Mouse (Mus musculus) intestine, postnatal 0 days (tissue): ENCODE measurements around the gene Rapgef4. TPM values are rescaled to one million over a fixed set of nuclear protein-coding genes. Genes with fewer than 3 reads are reported as not detected.

Experiments used
- ATAC-seq: fragments of 200-750 bp; cut with Nextera tagmentation; 2 replicates; pipeline ENCODE4 v1.8.0; 2017; ENCODE audit warnings: mild to moderate bottlenecking, moderate TSS enrichment, moderate library complexity
- H3K27ac ChIP-seq: fragments of 300-500 bp; sonication (generic); 2 replicates; pipeline ENCODE4 v1.5.1; 2014; ENCODE audit warnings: mild to moderate bottlenecking, low read depth, low read length, moderate library complexity
- H3K27me3 ChIP-seq: fragments of 300-500 bp; sonication (generic); replicated peaks from 2 replicates; pipeline ENCODE4 v1.6.1; 2014; ENCODE audit warnings: low read length, mixed read lengths; ENCODE audit not compliant: control insufficient read depth, insufficient read depth
- H3K36me3 ChIP-seq: fragments of 300-500 bp; sonication (generic); 2 replicates; pipeline ENCODE4 v1.6.1; 2014; ENCODE audit warnings: mild to moderate bottlenecking, moderate library complexity; ENCODE audit not compliant: control insufficient read depth, insufficient read depth
- H3K4me1 ChIP-seq: fragments of 300-500 bp; sonication (generic); replicated peaks from 2 replicates; pipeline ENCODE4 v1.6.1; 2014; ENCODE audit warnings: antibody characterized with exemption, low read length, mixed read lengths; ENCODE audit not compliant: control insufficient read depth, insufficient read depth
- H3K4me2 ChIP-seq: fragments of 300-500 bp; sonication (generic); replicated peaks from 2 replicates; pipeline ENCODE4 v1.6.1; 2014; ENCODE audit warnings: low read depth, mild to moderate bottlenecking, moderate library complexity
- H3K4me3 ChIP-seq: fragments of 300-500 bp; sonication (generic); 2 replicates; pipeline ENCODE4 v1.5.1; 2014; ENCODE audit warnings: low read depth, low read length
- H3K9ac ChIP-seq: fragments of 300-500 bp; sonication (generic); 2 replicates; pipeline ENCODE4 v1.6.1; 2014; ENCODE audit warnings: mild to moderate bottlenecking, low read depth, low read length
- H3K9me3 ChIP-seq: fragments of 300-500 bp; sonication (generic); 2 replicates; pipeline ENCODE4 v1.6.1; 2016; ENCODE audit warnings: mixed run types; ENCODE audit not compliant: control insufficient read depth
- CTCF ChIP-seq: sonication (generic); IDR thresholded peaks from 2 replicates; pipeline ENCODE4 v1.5.1; 2016; ENCODE audit warnings: low read depth, mild to moderate bottlenecking, control low read depth, antibody characterized with exemption, moderate library complexity
- WGBS: fragments of 180-500 bp; shearing (Covaris S2); extraction: QIAGEN DNeasy Blood & Tissue Kit; methylation state at CpG from one replicate; pipeline ENCODE4 v1.1.7; 2014; 5-methylcytosine and 5-hydroxymethylcytosine counted together
- polyA plus RNA-seq: library from polyadenylated mRNA; unstranded; fragments of >200 nt; fragmentation: Nextera tagmentation; extraction: Ambion mirVana; gene quantifications from 2 replicates; pipeline ENCODE4 v1.2.1, GENCODE M21; 2015

Rapgef4 gene
- polyA plus RNA-seq, 1 experiment from 2014 or later = 2.7 TPM

DNA sequence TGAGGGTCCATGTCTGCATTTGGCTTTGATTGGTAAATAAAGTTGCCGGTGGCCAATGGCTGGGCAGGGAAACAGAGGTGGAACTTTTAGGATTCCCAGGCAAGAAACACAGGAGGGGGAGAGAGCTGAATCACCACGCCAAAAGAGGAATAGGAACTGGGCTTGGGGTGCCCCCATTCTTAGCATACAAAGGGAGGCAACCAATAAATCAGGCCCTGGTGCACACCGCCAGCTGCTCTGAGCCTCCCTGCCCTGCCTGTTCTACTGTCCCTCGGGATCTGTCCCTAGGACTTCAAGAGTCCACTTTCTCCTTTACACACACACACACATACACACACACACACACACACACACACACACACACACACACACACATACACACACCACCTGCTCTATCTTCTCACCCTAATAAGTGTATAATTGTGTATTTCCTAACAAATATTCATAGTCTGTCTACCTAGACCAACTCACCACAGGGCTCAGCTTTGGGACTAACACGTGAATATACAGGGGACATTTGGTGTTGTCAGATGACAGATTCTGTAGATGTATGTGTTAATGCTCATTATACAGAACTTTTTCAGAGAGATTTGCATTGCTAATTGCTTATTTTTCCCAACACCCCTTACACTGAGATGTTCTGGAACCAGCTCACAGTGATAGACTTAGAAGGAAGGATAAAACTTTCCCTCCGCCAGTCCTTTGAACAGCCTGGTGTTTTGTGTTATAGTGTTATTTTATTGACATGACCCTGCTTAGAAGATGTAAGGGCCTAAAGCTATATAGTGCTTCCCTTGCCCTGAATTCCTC, 196.4 kb downstream of the Rapgef4 start:
- 70% methylated on average over 6 of the region's 6 CpGs for WGBS
- H3K27me3 ChIP-seq = no peaks in the 10 kb centered on the region
- no peaks in the 10 kb centered on the region for H3K4me1 ChIP-seq
- H3K4me2 ChIP-seq = no peak overlapping the region
- ATAC-seq = no peak
- TF ChIP-seq CTCF = no peak
- H3K27ac ChIP-seq = no peak overlapping the region
- no peaks in the 10 kb centered on the region for H3K9me3 ChIP-seq
- H3K4me3 ChIP-seq = no peak overlapping the region
- H3K36me3 ChIP-seq = no peaks in the 10 kb centered on the region
- no peak overlapping the region for H3K9ac ChIP-seq

DNA sequence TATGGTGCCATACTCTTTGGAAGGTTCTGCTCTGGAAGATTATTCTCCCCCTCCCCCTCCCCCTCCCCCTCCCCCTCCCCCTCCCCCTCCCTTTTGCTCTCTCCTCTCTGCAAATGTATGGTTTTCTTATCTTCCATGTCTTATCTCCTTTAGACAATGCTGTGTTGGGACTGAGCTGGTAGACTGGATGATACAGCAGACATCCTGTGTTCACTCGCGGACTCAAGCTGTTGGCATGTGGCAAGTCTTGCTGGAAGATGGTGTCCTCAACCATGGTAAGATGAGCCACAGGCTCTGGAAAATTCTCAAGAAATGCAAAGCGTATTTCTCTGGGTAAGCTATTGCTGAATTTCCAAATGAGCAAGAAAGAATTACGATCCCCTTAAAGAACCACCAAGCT, 197.0 kb downstream of the Rapgef4 start:
- no peak overlapping the region for H3K27ac ChIP-seq
- no peaks in the 10 kb centered on the region for H3K4me1 ChIP-seq
- no peak for TF ChIP-seq CTCF
- H3K4me3 ChIP-seq = no peak overlapping the region
- ATAC-seq = no peak
- no peaks in the 10 kb centered on the region for H3K9me3 ChIP-seq
- H3K27me3 ChIP-seq = no peaks in the 10 kb centered on the region
- 86% methylated on average over 4 of the region's 4 CpGs for WGBS
- no peak overlapping the region for H3K4me2 ChIP-seq
- no peak overlapping the region for H3K9ac ChIP-seq
- no peaks in the 10 kb centered on the region for H3K36me3 ChIP-seq

DNA sequence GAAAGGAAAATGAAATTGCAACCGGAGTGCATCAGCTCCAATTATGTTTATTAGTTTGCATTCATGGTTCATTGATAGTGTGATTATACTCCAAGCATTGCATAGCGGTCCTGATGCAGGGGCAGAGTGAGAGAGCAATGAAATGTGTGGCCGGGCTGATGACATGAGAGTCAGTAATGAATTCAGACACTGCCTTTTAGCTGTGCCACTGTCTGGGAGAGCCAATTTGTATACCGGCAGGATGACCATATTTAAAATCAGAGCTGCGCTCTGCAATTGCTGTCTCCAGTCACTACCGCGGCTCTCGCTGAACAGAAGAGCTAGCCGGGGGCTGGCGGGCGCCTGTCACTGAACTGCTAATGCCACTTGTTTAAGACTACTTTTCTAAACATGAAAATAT, 197.5 kb downstream of the Rapgef4 start:
- Histone ChIP-seq H3K4me2 (no peak overlapping the region), H3K9ac (no peak overlapping the region), H3K27ac (no peak overlapping the region), H3K4me3 (no peak overlapping the region), H3K36me3 (no peaks in the 10 kb centered on the region), H3K9me3 (no peaks in the 10 kb centered on the region), H3K4me1 (no peaks in the 10 kb centered on the region), H3K27me3 (no peaks in the 10 kb centered on the region)
- WGBS = 92% methylated on average over 11 of the region's 11 CpGs
- ATAC-seq = no peak
- TF ChIP-seq CTCF = no peak

GRCm38 (mm10) chr2:72179600-72180301, 198.7 kb downstream of the Rapgef4 start:
- Histone ChIP-seq H3K4me3 (no peak overlapping the region), H3K4me2 (no peak overlapping the region), H3K36me3 (no peaks in the 10 kb centered on the region), H3K4me1 (no peaks in the 10 kb centered on the region), H3K9ac (no peak overlapping the region), H3K9me3 (no peaks in the 10 kb centered on the region), H3K27ac (no peak overlapping the region), H3K27me3 (no peaks in the 10 kb centered on the region)
- peak; percentile 95 for ATAC-seq
- no peak for TF ChIP-seq CTCF
- 62% methylated on average over 15 of the region's 15 CpGs for WGBS

DNA sequence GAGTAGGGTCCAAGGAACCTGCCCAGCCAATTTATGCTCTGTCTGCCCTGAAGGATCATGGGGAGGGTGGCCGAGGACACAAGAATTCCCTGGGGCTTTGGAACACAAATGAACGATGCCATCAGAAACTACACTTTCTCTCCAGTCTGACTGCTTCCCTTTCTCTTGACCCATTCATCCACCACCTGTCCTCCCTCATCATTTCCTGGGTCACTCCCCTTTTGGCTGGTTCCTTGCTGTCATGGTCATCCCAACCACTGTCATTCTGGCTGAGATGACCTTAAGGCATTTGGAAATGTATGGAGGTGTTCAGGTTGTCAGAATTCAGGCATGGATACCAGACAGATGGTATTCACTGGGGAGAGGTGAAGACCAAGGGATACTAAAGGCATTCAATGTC, 200.4 kb downstream of the Rapgef4 start:
- TF ChIP-seq CTCF = no peak
- Histone ChIP-seq H3K9ac (no peak overlapping the region), H3K4me1 (no peaks in the 10 kb centered on the region), H3K27ac (no peak overlapping the region), H3K36me3 (no peaks in the 10 kb centered on the region), H3K9me3 (no peaks in the 10 kb centered on the region), H3K4me3 (no peak overlapping the region), H3K27me3 (no peaks in the 10 kb centered on the region), H3K4me2 (no peak overlapping the region)
- 80% methylated on average over 2 of the region's 2 CpGs for WGBS
- no peak for ATAC-seq

- no peak overlapping the region for H3K4me3 ChIP-seq
- no peak for TF ChIP-seq CTCF
- no peak for ATAC-seq
- H3K9ac ChIP-seq = no peak overlapping the region
- no peaks in the 10 kb centered on the region for H3K36me3 ChIP-seq
- WGBS = 70% methylated on average over 3 of the region's 3 CpGs
- no peaks in the 10 kb centered on the region for H3K4me1 ChIP-seq
- H3K9me3 ChIP-seq = no peaks in the 10 kb centered on the region
- H3K27me3 ChIP-seq = no peaks in the 10 kb centered on the region
- H3K27ac ChIP-seq = no peak overlapping the region
- H3K4me2 ChIP-seq = no peak overlapping the region
Measured at GRCm38 (mm10) chr2:72183751-72184150, 202.7 kb downstream of the Rapgef4 start.
